Mouse (Mus musculus) hindbrain, embryonic 14.5 days (tissue): ENCODE measurements at regions not wholly inside any gene's neighbourhood (a gene's known extent, or its start where the extent isn't known, plus 50 kb on each side); places are given as distances from the start of the nearest gene placed in this dataset. TPM values are rescaled to one million over a fixed set of nuclear protein-coding genes. Genes with fewer than 3 reads are reported as not detected.
"Not testable (repeated sequence)": the region's sequence is repeated elsewhere in the genome, so short reads cannot be mapped to it uniquely, and the experiment has no call there.

Source experiments
- ATAC-seq: fragments of 200-750 bp; cut with Nextera tagmentation; 2 replicates; pipeline ENCODE4 v1.8.0; 2017; ENCODE audit warnings: moderate number of reproducible peaks, mild to moderate bottlenecking, moderate TSS enrichment, moderate library complexity; ENCODE audit not compliant: low FRiP score
- DNase-seq: peaks from one replicate; pipeline ENCODE4 v3.0.0-alpha.2; 2015; ENCODE audit warnings: low spot score
- H3K27ac ChIP-seq: fragments of 300-500 bp; sonication (generic); 2 replicates; pipeline ENCODE4 v1.5.1; 2014; ENCODE audit warnings: mild to moderate bottlenecking, moderate library complexity
- H3K27me3 ChIP-seq: fragments of 300-500 bp; sonication (generic); 2 replicates; pipeline ENCODE4 v1.6.1; 2014; ENCODE audit warnings: mild to moderate bottlenecking, low read length, mixed read lengths; ENCODE audit not compliant: control insufficient read depth, insufficient read depth
- H3K36me3 ChIP-seq: fragments of 300-500 bp; sonication (generic); replicated peaks from 2 replicates; pipeline ENCODE4 v1.6.1; 2014; ENCODE audit not compliant: control insufficient read depth, insufficient read depth
- H3K4me1 ChIP-seq: fragments of 300-500 bp; sonication (generic); replicated peaks from 2 replicates; pipeline ENCODE4 v1.6.1; 2014; ENCODE audit warnings: antibody characterized with exemption, low read length, mixed read lengths; ENCODE audit not compliant: control insufficient read depth, insufficient read depth
- H3K4me2 ChIP-seq: fragments of 300-500 bp; sonication (generic); replicated peaks from 2 replicates; pipeline ENCODE4 v1.6.1; 2014; ENCODE audit warnings: mild to moderate bottlenecking, moderate library complexity
- H3K4me3 ChIP-seq: fragments of 300-500 bp; sonication (generic); replicated peaks from 2 replicates; pipeline ENCODE4 v1.5.1; 2014; ENCODE audit warnings: mild to moderate bottlenecking, low read length
- H3K9ac ChIP-seq: fragments of 300-500 bp; sonication (generic); 2 replicates; pipeline ENCODE4 v1.6.1; 2014
- H3K9me3 ChIP-seq: fragments of 300-500 bp; sonication (generic); 2 replicates; pipeline ENCODE4 v1.6.1; 2016; ENCODE audit warnings: low read length; ENCODE audit not compliant: control insufficient read depth
- WGBS: fragments of 180-500 bp; shearing (Covaris S2); extraction: QIAGEN DNeasy Blood & Tissue Kit; methylation state at CpG from one replicate; pipeline ENCODE4 v1.1.7; 2014; 5-methylcytosine and 5-hydroxymethylcytosine counted together
- microRNA-seq: library from miRNA; unstranded; fragments of <30 nt; microRNA quantifications from one replicate; pipeline ENCODE4, GENCODE M21; 2016

DNA sequence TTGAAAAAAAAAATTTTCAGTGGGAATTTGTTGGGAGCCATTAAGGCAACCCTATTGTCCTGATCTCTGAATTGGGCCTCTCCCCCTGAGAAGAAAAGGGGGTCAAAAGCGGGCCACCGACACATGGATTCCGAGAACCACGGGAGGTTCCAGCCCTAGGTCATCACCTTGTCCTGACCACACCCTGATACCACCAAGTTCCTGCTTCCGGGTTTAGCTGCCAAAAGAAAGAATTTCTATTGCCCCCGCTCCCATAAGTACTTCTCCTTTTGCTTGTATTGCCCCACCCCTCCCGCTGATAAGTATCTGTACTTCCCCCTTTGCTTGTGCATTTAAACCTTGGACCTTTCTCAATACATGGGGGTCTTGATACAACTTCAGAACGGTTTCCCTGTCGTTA, 50.8 kb upstream of the Zfp808 start:
- not testable (repeated sequence) for H3K27me3 ChIP-seq, ATAC-seq, H3K4me2 ChIP-seq, H3K4me3 ChIP-seq, H3K9me3 ChIP-seq, DNase-seq, H3K4me1 ChIP-seq, H3K36me3 ChIP-seq, H3K27ac ChIP-seq, H3K9ac ChIP-seq
- 93% methylated on average over 9 of the region's 9 CpGs for WGBS

Small RNA genes lying in the stretch of these regions (microRNA-seq; reads per million reads assigned to microRNA genes)
- not detected for gene Gm25649
